Mouse (Mus musculus) G1E-ER4 (cell line): Measurements from ENCODE around the gene Mob3a. TPM values are rescaled to one million over a fixed set of nuclear protein-coding genes. Genes with fewer than 3 reads are reported as not detected.

ENCODE experiments used
- GATA1 ChIP-seq: IDR thresholded peaks from one replicate; pipeline ENCODE4 v1.8.0; 2012; ENCODE audit warnings: low read length, inconsistent platforms
- polyA plus RNA-seq: library from polyadenylated mRNA; stranded (reverse); fragments of >175 nt; gene quantifications from 2 replicates; pipeline ENCODE4 v1.2.3, GENCODE M21; 2012

Gene Mob3a
- polyA plus RNA-seq, 1 experiment: 30.7 TPM

- no peak for TF ChIP-seq GATA1
Measured at GRCm38 (mm10) chr10:80674161-80674711, 27.5 kb downstream of the Mob3a start.

- no peak for TF ChIP-seq GATA1
Measured at GRCm38 (mm10) chr10:80673690-80674089, 28.1 kb downstream of the Mob3a start.

- no peak for TF ChIP-seq GATA1
Measured at GRCm38 (mm10) chr10:80671936-80672690, 29.7 kb downstream of the Mob3a start.

GRCm38 (mm10) chr10:80671251-80671650 lies 30.5 kb downstream of the Mob3a start:
- TF ChIP-seq GATA1: no peak

- no peak for TF ChIP-seq GATA1
Measured at GRCm38 (mm10) chr10:80670531-80670930, 31.2 kb downstream of the Mob3a start.

GRCm38 (mm10) chr10:80669737-80670485 lies 31.9 kb downstream of the Mob3a start:
- no peak for TF ChIP-seq GATA1

- no peak for TF ChIP-seq GATA1
Measured at GRCm38 (mm10) chr10:80669018-80669417, 32.8 kb downstream of the Mob3a start.

- TF ChIP-seq GATA1: no peak
Measured at GRCm38 (mm10) chr10:80668614-80669013, 33.2 kb downstream of the Mob3a start.

- TF ChIP-seq GATA1: no peak
Measured at GRCm38 (mm10) chr10:80666837-80667412, 34.9 kb downstream of the Mob3a start.

GRCm38 (mm10) chr10:80665981-80666733 lies 35.6 kb downstream of the Mob3a start:
- no peak for TF ChIP-seq GATA1

- TF ChIP-seq GATA1: no peak
Measured at GRCm38 (mm10) chr10:80665459-80665858, 36.3 kb downstream of the Mob3a start.

- no peak for TF ChIP-seq GATA1
Measured at GRCm38 (mm10) chr10:80665016-80665380, 36.8 kb downstream of the Mob3a start.

GRCm38 (mm10) chr10:80664197-80665015 lies 37.4 kb downstream of the Mob3a start:
- TF ChIP-seq GATA1: no peak

GRCm38 (mm10) chr10:80663485-80664196 lies 38.1 kb downstream of the Mob3a start:
- TF ChIP-seq GATA1: no peak

- TF ChIP-seq GATA1: no peak
Measured at GRCm38 (mm10) chr10:80661149-80661548, 40.6 kb downstream of the Mob3a start.
